Mouse (Mus musculus) C2C12 (cell line): ENCODE measurements around the gene Ccdc78.

Experiments used
- CTCF ChIP-seq: IDR thresholded peaks from one replicate; pipeline ENCODE4 v1.5.1; 2011; ENCODE audit not compliant: control insufficient read depth, insufficient read depth, insufficient read length
- USF1 ChIP-seq: IDR thresholded peaks from one replicate; pipeline ENCODE4 v1.6.1; 2011; ENCODE audit warnings: low read depth, mild to moderate bottlenecking, control low read depth, moderate library complexity

GRCm38 (mm10) chr17:25761561-25761970, 24.8 kb upstream of the Ccdc78 start:
- TF ChIP-seq CTCF (no peak), USF1 (no peak)
